Mouse (Mus musculus) testis, postnatal 14 days (tissue): ENCODE measurements at regions not wholly inside any gene's neighbourhood (a gene's known extent, or its start where the extent isn't known, plus 50 kb on each side); places are given as distances from the start of the nearest gene placed in this dataset.
A peak's percentile ranks its signal among the peaks of the same experiment; 100 is the strongest.

Experiments used
- DNase-seq: peaks from one replicate; pipeline ENCODE4 v3.0.0; 2021; ENCODE audit warnings: low spot score

DNA sequence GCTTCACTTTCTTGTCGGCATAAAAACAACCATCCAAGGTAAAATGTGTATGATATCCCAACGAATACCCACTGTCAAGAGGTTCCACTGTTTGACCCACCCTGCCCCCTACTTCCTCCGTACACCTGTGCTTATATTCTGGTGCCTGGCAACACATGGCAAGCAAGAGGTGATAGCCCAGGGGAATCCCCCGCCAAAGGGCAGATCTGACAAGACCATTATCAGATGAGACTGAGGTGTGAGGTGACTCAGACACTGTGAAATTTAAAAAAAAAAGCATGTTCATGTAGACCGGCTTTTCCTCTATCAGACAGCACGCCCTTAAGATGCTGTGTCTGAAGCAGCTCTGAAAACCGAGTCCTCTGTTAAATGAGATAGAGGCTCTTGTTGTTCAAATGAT lies 89.4 kb upstream of the Bach2 start:
- DNase-seq = no peak

DNA sequence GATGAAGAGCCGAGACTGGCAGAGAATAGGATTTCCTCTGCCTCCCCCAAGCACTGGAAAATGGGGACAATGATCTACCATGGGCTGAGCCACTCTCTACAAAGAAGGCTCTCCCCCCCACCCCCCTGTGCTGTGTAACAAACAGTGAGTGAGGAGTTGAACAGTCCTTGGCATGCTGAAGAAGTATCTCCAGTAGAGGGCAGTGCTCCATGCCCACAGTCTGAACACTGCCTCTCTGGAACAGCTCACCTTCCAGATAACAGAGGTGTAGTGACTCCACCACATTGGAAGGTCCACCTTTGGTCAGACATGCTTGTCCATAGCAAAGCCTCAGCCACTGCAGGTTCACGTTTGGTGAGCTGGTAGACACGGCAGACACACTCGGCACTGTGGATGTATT lies 85.2 kb upstream of the Bach2 start:
- no peak for DNase-seq

DNA sequence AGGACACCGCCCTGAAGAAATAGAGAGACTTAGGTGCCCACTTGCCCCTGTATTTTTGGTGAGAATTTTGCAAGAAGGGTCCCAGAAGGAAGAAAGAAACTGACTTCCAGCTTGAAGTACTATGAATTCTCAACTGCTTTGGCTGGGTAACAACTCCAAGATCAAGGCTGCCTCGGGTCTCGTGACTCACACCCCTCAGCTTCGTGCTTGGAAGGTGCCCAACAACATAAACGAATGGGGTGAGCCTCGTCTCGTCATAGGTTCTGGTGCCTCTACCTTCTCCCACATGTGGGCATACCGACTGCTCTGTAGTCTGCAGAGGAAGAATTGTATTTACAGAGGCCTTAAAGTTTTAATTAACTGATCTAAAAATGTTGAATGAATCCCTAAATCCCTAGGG lies 81.6 kb upstream of the Bach2 start:
- no peak for DNase-seq

DNA sequence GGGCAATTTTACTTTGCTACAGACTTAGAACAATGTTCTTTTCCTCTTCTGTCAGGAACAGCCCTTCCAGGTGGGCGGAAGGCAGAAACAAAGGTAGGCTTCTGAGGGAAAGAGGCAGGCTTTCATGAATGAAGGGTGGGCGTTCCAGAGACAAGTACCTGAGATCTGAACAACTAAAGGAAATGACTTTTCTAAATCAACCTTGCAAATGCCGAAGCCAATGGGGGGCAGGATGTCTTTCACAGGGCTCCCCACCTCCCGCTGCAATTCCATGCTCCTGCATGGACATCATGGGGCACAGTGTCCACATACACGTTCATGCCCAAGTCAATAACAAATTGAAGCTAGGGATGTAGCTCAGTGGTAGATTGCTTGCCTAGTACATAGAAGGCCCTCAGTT lies 80.2 kb upstream of the Bach2 start:
- DNase-seq = peak; percentile 17

DNA sequence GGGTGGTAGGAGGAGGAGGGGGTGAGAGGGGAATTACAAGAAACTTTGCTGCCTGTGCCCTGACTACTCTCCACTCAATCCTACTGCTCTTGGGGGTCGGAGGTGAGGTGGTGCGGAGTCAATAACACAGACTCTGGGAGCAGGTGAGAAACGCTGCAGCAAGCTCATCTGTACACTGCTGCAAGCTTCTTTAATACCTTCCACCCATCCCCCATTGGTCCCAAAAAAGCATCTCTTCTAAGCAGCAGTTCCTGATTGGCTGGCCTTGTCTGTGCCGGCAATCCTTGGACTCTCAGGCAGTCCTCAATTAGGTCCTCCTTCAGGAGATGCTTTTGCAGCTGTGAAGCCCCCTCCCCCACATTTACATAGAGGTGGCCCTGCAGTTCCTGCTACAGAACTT lies 79.7 kb upstream of the Bach2 start:
- no peak for DNase-seq

DNA sequence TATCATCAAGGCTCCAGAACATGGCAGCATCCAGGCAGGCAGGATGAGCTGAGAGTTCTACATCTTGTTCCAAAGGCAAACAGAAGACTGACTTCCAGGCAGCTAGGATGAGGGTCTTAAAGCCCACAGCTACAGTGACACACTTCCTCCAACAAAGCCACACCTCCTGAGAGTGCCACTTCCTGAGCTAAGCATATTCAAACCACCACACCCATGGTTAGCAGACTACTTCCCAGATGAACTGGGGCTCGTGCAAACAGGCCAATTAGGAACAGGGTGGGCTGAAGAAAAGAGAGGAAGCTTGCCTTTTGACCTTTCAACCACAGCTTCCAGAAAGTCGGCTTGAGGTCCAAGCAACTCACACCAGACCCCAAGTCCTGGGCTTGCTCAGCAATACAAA lies 77.8 kb upstream of the Bach2 start:
- no peak for DNase-seq

DNA sequence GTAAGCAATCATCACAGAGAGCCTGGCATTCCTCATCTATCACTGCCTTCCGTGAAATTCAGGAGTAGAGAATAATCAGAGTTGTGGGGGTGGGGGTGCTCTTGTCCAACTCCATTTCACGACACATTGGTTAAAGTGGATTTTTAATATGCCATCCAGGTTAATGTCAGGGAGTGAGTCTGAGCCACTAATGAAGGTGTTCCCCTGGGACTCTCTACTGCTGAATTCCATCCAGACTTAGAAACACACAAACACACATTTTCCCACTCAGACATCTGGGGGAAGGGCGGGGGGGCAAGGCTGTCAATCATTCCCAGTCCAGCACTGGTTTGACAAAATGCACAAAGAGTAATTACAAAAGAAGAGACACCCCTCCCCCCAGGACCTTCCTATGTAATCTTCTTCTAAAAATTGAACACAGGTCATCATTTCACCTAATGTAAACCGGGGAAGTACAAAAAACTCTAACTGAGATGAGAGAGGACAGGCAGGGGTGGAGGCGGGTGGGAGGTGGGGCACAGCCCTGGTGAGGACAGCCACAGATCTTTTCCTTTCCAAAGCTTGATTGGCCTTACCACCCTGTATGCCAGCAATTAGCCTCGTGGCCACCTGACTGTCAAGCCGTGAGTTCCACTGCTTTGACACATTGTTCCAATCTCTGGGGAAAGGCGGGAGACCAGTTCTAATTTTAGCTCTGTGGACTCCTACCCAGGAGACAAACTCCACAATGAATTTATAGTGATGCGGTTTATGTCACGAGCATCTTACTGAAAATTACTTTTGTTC lies 76.5 kb upstream of the Bach2 start:
- DNase-seq = peak; percentile 63

DNA sequence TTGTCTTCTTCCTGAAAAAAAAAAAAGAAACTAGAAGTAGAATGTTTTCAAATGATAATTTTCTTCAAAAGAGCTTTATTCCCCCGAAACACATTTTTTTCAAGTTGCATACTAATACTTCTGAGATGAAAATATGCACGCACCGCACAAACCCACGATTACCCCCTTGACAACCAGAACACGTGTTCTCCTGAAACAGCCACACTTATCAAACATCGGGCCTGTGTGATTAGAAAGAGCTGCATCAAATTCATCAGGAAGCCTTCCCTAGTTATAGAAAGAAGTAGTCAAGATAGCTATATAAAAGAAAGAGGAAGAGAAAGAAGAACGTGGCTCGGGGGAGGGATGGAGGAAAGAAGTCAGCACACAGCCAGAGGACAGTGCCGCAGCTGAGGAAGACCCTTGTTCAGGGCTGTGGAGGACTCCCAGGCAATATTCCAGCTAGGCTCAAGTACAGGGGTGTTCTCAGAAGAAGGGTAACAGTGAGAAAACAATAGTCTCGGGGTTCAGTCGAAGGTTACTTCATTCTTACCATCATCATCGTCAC lies 75.8 kb upstream of the Bach2 start:
- no peak for DNase-seq

DNA sequence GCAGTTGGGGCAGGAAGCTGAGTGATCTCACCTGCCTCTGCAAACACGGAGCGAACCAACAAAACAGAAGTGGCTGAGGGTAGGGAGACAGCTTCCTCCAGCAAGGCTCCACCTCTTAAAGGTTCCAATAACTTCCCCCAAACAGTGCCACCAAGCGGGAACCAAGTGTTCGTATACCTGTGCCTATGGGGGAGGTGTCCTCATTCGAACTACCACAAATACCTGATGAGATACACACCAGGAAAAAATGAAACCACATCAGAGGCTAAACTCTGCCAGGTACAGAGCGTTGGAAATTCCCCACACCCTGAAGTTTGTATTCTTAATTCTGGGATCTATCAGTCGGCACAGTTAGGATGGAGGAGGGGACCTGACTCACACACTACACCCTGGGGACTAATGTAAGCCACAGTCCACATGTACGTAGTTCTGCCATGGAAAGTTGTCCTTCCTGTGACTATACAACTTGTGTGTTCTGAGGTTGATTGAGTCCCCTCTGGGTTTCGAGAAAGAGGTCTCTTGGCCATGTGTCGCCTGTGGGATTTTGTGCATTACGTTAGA lies 74.4 kb upstream of the Bach2 start:
- no peak for DNase-seq

DNA sequence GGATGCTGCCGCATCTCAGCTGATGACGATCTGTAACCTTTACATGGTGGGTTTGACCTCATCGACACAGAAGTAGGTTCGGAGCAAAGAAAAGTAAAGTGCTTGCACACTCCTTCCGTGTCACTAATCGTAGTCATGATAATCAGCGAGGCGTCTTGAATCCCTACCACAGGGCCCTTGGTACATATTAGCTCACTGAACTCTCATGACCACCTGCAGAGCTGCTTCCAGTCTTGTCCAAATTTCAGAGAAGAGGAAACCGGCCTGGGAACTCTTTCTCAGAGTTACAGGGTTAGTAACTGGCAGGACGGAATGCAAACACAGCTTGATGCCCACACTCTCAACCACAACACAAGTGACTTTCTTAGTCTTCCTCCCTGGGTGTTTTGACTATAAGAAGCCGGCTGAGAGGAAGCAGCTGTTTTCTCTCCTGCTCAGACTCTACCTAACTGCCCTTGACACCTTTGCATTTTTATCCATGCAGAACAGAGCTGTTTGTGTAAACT lies 73.8 kb upstream of the Bach2 start:
- DNase-seq = no peak

DNA sequence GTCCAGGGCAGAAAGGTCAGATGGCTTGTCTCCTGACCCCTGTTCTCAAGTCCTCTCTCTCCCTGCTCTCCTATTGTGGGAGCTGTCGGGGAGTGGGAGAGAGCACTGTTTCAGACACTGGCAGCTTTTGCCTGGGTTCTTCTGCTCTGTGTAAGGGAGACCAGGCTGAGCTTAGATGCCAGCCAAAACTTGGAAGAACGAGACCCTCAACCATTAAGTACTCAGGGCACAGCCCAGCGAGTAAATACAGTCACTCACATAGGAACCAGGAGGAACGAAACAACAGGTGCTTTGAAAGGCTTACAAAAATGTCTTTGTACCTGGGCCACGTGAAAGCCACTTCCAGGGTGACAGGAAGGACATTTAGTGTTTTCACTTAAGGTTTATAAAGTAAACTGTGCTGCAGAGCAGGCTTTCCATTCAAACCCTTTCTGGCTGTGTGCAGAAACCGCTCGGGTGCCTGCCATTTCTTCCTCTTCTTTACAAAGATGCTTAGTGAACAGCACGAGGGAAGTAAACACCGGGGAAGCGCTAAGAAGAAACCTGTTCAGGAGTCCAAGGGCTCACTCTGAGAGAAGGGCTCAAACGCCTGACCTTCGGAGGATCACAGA lies 72.6 kb upstream of the Bach2 start:
- DNase-seq = no peak

DNA sequence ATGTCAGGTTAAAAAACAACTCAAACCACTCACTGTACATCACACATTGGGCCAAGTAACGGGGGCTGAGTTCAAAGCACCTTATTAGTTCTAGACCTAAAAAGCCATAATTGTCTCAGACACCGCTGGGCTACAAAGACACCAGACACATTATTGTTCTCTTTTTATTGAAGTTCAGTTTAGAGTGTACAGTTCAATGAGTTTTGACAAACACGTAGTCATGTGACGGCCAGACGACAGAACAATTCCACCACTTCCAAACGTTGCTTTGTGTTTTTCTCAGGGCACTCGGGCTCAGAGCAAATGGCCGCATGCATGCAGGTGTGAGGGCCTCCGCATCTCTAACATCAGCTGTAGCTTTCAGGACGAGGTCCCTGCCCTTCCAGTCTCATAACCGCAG lies 71.5 kb upstream of the Bach2 start:
- DNase-seq = no peak

DNA sequence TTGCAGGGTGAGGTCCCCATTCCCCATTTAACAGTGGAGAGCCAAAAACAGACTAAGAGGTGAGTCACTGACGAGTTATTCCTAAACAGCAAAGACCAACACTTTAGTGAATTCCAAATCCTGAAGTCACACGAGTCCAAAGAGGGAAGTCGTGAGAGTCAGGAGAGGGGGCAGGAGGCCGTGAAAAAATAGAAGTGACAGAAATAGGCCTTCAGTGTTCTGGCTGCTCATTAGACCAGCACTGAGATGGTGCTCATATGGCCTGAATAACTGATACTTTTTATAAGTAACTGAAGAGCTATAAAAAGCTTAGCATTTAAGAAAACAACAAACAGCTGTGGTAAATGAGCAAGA lies 68.5 kb upstream of the Bach2 start:
- no peak for DNase-seq

DNA sequence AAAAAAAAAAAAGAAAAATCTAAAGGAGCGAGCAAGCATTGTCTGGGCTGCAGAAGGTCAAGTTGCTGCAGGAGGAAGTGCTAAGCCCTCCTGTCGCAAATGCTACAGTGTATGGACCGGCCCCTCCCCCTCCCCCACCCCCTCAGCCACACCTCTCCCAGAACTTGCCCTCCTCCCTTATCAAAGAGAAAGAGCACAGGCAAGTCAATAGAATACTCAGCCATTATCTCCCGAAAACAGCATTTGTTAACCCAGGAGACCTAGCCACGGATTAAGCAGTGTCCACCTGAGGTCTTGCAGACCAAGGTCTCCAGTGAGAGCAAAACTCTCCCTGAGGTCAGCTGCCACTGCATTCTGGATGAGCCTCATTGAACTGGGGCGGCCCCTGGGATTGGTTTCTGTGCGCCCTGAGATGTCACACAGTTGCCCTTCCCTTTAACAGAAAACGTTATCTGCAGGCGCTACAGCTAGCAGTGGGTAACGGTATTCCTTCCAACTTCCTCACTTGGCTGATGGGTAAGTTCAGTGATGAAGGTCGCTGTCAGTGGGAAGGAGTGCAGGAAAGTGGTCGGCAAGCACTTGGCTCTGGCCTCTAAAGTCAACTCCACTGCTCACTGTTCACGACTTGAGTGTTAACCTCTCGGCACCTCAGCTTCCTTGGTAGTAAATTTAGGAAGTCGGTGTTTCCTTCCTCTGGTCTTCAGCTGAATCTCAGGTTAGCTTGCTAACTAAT lies 68.0 kb upstream of the Bach2 start:
- DNase-seq = no peak

DNA sequence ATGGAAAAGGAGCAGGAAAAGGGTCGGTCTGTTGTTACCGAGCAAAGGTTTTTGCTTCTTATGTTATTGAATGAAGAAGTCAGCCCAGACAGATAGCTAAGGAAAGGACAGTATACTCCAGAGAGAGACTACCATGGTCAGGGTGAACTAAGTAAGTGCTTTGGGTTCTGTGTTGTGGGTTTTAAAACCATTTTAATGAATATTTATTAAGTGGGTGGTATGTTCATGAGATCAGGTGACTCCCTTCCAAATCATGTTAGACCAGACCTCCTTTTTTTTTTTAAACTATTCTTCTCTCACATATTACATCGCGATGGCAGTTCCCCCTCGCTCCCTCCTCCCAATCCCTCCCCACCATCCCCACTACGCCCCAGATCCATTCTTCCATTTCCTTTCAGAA lies 67.3 kb upstream of the Bach2 start:
- DNase-seq = no peak

DNA sequence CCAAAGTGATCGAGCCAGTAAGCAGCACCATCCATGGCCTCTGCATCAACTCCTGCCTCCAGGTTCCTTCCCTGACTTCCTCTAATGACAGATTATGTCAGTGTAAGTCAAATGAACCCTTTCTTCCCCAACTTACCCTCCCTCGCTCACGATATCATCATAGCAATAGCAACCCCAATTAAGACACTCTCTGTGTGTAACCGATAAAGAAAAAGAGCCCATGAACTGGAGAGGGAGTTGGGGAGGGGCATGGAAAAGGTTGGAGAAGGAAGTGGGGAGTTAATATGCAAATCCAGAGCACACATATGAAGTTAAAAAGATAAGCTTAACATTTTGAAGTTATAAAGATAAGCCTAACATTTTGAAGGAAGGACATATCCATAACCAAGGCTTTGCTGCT lies 65.6 kb upstream of the Bach2 start:
- no peak for DNase-seq

DNA sequence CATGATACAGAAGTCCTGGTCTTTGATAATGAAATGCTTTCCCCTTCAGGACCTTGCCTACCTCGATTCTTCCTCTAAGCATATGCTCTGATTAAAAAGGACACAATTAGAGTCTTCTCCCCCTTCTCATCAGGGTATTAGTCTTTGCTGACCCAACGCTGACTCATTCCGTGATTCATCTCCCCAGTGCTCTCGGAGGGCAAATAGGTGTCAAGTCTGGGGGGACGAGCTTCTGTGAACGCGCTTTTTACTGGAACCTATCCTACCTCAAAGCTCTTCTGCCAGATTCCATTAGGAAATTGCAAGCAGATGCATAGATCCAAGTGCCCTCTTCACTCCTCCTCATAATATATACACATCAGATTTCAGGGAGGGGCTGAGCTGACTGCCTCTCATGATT lies 63.8 kb upstream of the Bach2 start:
- DNase-seq = no peak

DNA sequence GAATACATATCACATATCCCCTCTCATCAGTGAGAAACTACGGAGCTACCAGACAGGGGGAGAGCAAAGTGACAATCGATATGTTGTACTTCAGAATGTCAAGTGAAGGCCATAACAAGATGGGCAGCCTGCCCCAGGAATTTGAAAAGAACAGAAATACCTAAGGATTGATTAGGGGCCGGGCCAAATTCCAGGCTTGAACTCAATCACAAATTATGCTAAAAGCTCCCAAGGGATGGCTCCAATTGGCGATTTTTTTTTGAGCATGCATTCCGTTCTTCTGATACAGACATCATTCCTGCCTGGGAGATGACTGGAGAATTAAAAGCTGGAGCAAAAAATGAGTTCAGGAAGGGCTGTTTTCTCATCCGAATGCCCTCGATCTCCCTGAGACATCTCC lies 63.4 kb upstream of the Bach2 start:
- no peak for DNase-seq

DNA sequence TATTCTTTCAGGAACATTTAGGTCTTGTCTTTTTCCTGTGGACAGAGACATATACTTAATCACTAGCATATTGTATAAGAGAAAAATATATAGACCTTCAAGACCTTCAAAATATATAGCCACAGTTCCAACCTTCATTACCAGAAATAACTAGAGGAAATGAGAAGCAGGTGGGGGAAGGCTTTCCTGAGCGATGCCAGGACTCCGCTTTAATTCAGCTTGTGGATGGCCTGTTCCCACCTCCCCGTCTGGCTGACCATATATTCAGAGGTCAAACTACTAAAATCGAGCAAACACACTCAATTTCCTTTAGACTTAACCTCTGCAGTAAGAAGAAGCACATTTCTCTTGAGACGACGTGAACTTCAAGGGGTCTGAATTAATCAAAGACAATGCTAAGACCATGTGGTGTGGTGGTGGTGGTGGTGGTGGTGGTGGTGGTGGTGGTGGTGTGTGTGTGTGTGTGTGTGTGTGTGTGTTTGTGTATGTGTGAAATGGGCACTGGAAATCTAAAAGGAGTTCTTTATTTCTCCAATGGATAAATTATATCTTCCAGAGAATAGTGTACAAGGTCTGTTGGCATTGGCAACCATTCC lies 62.7 kb upstream of the Bach2 start:
- no peak for DNase-seq

DNA sequence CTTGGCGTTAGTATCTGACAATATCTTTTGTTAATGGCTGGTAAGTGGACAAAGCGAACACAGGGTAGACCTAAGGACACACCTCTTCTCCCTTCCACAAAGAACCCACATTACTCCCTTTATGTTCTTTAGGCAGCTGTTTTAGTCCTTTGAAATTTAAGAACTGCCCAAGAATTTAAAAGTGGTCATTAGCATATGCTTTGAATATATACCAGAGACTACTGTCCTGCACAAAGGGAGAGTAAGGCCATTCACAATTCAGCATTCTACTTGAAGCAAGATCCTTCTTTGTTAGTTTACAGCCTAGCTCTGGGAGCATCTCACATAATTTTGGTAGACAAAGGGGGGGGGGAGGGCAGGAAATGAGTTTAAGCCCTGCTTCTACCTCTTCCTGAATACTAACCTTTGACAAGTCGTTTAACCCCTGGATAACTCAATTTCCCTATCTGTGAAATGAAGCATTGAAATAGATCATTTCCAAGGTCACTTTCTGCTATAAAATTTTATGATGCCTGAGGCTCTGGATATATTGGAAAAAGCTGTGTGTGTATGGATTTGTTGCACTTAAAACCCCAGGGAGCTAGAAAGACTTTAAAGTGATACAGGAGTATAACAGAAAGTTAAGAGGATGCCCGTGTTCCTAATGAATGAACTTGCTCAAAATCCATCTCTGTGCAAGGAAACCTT lies 62.0 kb upstream of the Bach2 start:
- no peak for DNase-seq

DNA sequence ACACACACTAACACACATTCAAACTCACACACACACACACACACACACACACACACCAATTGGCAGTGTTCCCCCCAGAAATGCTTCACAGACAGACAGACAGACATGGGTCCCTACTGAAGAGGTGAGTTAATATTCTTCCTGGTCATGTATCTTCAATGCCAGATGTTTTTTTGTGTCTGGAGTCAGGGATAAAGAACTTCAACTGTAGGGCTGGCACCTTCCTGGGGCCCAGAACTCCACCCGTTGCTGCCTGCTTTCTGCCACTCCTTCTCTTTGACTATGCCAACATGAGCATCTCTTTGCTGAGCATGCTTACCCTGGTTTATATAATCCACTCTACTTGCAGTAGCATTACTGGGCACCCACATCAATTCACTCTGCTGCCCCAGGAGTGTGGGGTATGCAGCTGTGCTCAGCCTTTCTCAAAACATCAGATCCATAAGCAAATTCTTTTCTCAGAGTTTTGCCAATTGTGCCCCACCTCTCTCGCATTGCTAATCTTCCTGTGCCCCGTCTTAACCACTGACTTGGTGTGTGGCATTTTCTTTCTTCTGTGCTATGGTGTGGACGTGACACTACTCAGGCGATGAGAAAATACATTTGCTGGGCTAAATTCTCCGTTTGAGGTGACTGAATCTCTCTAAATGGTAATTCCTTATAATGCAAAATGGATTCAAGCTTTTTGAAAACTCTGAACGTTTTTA lies 60.5 kb upstream of the Bach2 start:
- DNase-seq = no peak
